Mouse (Mus musculus) olfactory bulb, adult 2 months (tissue): ENCODE measurements around the gene Bod1. TPM values are rescaled to one million over a fixed set of nuclear protein-coding genes. Genes with fewer than 3 reads are reported as not detected.

Source experiments
- H3K27ac ChIP-seq: fragments of 200-500 bp; 2 replicates; pipeline ENCODE4 v1.5.1; 2012; ENCODE audit warnings: low read depth, low read length; ENCODE audit not compliant: insufficient read depth
- H3K4me1 ChIP-seq: fragments of 200-500 bp; 2 replicates; pipeline ENCODE4 v1.6.1; 2012; ENCODE audit warnings: low read length; ENCODE audit not compliant: control insufficient read depth, insufficient read depth
- H3K4me3 ChIP-seq: fragments of 200-500 bp; 2 replicates; pipeline ENCODE4 v1.5.1; 2012; ENCODE audit warnings: mild to moderate bottlenecking, low read depth, low read length, moderate library complexity; ENCODE audit not compliant: insufficient read depth
- CTCF ChIP-seq: fragments of 200-500 bp; IDR thresholded peaks from 2 replicates; pipeline ENCODE4 v1.5.1; 2012; ENCODE audit warnings: low read depth, mild to moderate bottlenecking, low read length, moderate library complexity; ENCODE audit not compliant: insufficient read depth
- POLR2A ChIP-seq: fragments of 200-500 bp; IDR thresholded peaks from 2 replicates; pipeline ENCODE4 v1.6.1; 2012; ENCODE audit warnings: mild to moderate bottlenecking, low read depth, low read length, moderate library complexity; ENCODE audit not compliant: insufficient read depth
- WGBS: fragments of 180-500 bp; shearing (Covaris S2); methylation state at CpG from one replicate; pipeline ENCODE4 v1.1.7; 2018; 5-methylcytosine and 5-hydroxymethylcytosine counted together
- polyA plus RNA-seq: library from polyadenylated mRNA; stranded (reverse); fragments of >200 nt; gene quantifications from 2 replicates; pipeline ENCODE4 v1.2.4, GENCODE M21; 2012; ENCODE audit warnings: low replicate concordance; ENCODE audit not compliant: missing spikeins, insufficient read depth, insufficient read length

The Bod1 gene
- polyA plus RNA-seq, 1 experiment = not detected

GRCm38 (mm10) chr11:31694801-31695200 is 23.1 kb upstream of the Bod1 start:
- peak overlapping the region; percentile 4 for H3K27ac ChIP-seq
- TF ChIP-seq CTCF = no peak
- TF ChIP-seq POLR2A = no peak
- H3K4me3 ChIP-seq = no peak overlapping the region
- WGBS = 32% methylated on average over 4 of the region's 4 CpGs
- peaks cover 26% of the 10 kb centered on the region for H3K4me1 ChIP-seq

- no peak overlapping the region for H3K27ac ChIP-seq
- no peak overlapping the region for H3K4me3 ChIP-seq
- 100% methylated on average over 1 of the region's 1 CpGs for WGBS
- H3K4me1 ChIP-seq = peaks cover 29% of the 10 kb centered on the region
- TF ChIP-seq CTCF (no peak), POLR2A (no peak)
These were observed 22.4 kb upstream of the Bod1 start for GRCm38 (mm10) chr11:31694109-31694508.

- Histone ChIP-seq H3K27ac (peak overlapping the region; percentile 22; the same call in 1 of the 2 replicates), H3K4me3 (no peak overlapping the region), H3K4me1 (peaks cover 32% of the 10 kb centered on the region)
- WGBS = 37% methylated on average over 2 of the region's 2 CpGs
- TF ChIP-seq POLR2A (no peak), CTCF (no peak)
These were observed 21.6 kb upstream of the Bod1 start for GRCm38 (mm10) chr11:31693322-31693721.

- Histone ChIP-seq H3K27ac (no peak overlapping the region), H3K4me1 (peaks cover 35% of the 10 kb centered on the region), H3K4me3 (no peak overlapping the region)
- TF ChIP-seq CTCF (no peak), POLR2A (no peak)
- 83% methylated on average over 4 of the region's 4 CpGs for WGBS
These were observed 17.3 kb upstream of the Bod1 start for GRCm38 (mm10) chr11:31688956-31689355.

GRCm38 (mm10) chr11:31684913-31685567 is 13.4 kb upstream of the Bod1 start:
- 75% methylated on average over 9 of the region's 9 CpGs for WGBS
- TF ChIP-seq POLR2A = no peak
- no peak for TF ChIP-seq CTCF
- Histone ChIP-seq H3K4me3 (no peak overlapping the region), H3K27ac (no peak overlapping the region), H3K4me1 (peaks cover 15% of the 10 kb centered on the region)

- H3K27ac ChIP-seq = no peak overlapping the region
- peaks cover 12% of the 10 kb centered on the region for H3K4me1 ChIP-seq
- TF ChIP-seq POLR2A (no peak), CTCF (no peak)
- WGBS = 54% methylated on average over 2 of the region's 2 CpGs
- H3K4me3 ChIP-seq = no peak overlapping the region
These were observed 12.4 kb upstream of the Bod1 start for GRCm38 (mm10) chr11:31684126-31684525.

- WGBS = 57% methylated on average over 16 of the region's 16 CpGs
- peaks cover 18% of the 10 kb centered on the region for H3K4me1 ChIP-seq
- H3K27ac ChIP-seq = no peak overlapping the region
- no peak for TF ChIP-seq POLR2A
- no peak overlapping the region for H3K4me3 ChIP-seq
These were observed 8.2 kb upstream of the Bod1 start for GRCm38 (mm10) chr11:31679840-31680381.

- no peak for TF ChIP-seq CTCF
- no peak for TF ChIP-seq POLR2A
- Histone ChIP-seq H3K27ac (peak overlapping the region; percentile 78; the same call in 1 of the 2 replicates), H3K4me1 (peaks cover 14% of the 10 kb centered on the region), H3K4me3 (no peak overlapping the region)
- 73% methylated on average over 5 of the region's 5 CpGs for WGBS
These were observed 5.6 kb upstream of the Bod1 start for GRCm38 (mm10) chr11:31677309-31677708.

- H3K4me3 ChIP-seq = no peak overlapping the region
- WGBS = 99% methylated on average over 3 of the region's 3 CpGs
- H3K27ac ChIP-seq = no peak overlapping the region
- TF ChIP-seq CTCF (no peak), POLR2A (no peak)
- peaks cover 14% of the 10 kb centered on the region for H3K4me1 ChIP-seq
These were observed 5.1 kb upstream of the Bod1 start for GRCm38 (mm10) chr11:31676661-31677252.
